Mouse (Mus musculus) right cerebral cortex, adult 18-20 months (tissue): ENCODE data around the gene Igsf3.

Experiments used
- DNase-seq: peaks from one replicate; pipeline ENCODE4 v3.0.0; 2022; ENCODE audit warnings: mixed read lengths

Gene Igsf3

DNA sequence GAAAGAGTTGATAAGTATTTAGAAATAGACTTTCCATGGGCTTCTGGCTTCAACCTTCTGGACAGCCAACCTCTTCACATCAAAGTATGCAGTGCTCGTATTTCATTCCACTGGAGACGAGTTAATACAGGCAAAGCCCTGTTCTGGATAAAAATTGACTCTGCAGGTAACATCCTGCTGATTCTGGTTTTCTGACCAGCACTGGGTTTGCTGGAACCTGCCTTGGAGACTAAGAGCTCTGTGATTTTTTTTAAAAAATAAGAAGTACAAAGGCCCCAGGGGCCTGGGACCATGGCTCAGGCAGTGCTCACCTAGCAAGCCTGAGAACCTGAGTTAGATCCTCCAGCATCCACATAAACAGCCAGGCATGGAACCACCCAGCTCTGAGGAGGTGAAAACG lies 130.9 kb downstream of the Igsf3 start:
- no peak for DNase-seq

DNA sequence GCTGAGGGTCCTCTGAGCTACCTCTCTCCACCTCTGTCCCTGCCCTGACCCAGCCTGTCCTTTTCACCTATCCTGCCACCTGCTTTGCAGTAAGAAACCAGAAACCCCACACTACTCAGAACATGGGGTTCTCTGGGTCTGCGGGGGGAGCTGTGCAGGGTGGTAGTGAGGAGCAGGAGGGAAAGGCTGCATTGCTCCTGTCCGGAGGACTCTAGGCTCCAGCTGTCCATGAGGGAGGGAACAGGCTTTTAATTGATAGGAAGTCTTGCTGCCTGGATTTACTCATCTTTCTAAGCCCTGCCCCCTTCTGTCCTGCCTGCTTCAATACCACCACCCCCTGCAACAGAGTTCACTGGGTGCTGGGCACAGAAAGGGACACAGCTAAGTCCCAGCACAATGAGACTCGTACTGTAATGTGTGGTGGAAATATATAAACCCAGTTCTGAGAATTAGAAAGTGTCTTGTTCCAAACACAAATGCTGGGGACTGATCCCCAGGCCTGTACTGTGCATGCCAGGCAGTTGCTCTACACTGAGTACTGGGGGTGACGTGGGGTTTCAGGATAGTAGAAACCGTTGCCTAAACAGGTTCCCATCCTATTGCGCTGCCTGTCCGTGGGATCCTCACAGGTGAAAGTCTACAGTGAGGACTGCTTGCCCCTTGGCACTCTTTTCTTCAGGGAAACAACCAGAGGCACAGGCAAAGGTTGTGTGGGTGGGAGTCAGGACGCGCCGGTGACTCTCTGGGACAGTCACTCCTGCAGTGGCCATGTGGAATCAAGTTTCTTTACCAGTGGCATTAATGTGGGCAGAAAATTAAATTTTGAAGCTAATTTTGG lies 133.0 kb downstream of the Igsf3 start:
- no peak for DNase-seq

DNA sequence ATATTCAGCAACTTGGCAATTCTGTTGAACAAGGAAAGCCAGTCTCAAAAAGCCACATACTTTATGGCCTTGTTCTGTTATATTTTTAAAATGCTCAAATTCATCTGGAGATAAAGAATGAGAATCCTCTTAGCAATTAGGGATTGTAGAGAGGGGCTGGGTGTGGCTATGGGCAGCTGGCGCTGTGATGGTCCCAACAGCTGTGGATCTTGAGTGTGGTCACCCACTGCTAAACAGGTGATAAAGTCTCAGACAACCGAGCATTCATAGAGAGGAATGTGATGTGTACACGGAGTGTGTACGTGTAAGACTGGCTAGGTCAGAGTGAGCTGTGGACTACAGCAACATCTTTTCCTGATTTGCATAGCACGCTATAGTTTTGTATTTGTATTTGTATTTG lies 133.7 kb downstream of the Igsf3 start:
- no peak for DNase-seq
